Mouse (Mus musculus) liver, embryonic 14.5 days (tissue): ENCODE data around the gene Pabpn1.

Experiments
- CTCF ChIP-seq: IDR thresholded peaks from 2 replicates; pipeline ENCODE4 v1.5.1; 2016; ENCODE audit warnings: antibody characterized with exemption, low read depth, control low read depth
- EP300 ChIP-seq: IDR thresholded peaks from 2 replicates; pipeline ENCODE4 v1.6.1; 2016; ENCODE audit warnings: antibody characterized with exemption, low read depth

DNA sequence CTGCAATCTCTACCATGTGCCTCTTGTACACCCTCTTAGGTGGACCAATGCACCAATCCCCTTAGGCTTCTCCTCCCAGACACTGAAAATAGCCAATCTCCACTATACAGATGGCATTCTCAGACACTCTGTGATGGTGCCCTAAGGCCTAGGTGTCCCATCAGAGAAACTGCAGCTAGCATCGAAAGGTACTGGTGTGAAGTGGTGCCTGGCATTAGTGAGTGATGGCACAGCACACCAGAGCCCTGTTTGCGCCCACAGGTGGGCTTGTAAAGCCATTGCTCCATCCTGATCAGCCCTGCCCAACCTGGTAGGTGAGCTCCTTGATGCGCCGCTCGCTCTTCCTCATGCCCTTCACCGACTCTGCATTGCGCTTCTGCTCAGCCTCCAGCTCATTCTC is 51.7 kb downstream of the Pabpn1 start:
- TF ChIP-seq CTCF, result no peak
- TF ChIP-seq EP300, result no peak
